ENCODE assay signal across 8 mouse cellular contexts in genomic region chr19:44899947-44900773, GRCm38 (mm10). TPM values are rescaled to one million over a fixed set of nuclear protein-coding genes. Genes with fewer than 3 reads are reported as not detected.
A peak's percentile ranks its signal among the peaks of the same experiment; 100 is the strongest.
DNase-seq lines count a peak whose midpoint lies in the region; ATAC-seq and TF ChIP-seq lines count a peak whose summit lies in the region.

No protein-coding gene starts in this region.

- H3K27me3 ChIP-seq in neural tube, embryonic 11.5 days (ENCODE audit: control insufficient read depth, insufficient read depth, low read length), result 0 out of 2 replicates have a peak, but pooled peaks cover 3% of the 10 kb centered on the region
- 0 out of 2 replicates have a peak, but pooled peaks cover 6% of the 10 kb centered on the region for H3K27me3 ChIP-seq in heart, postnatal 0 days (ENCODE audit: control insufficient read depth, insufficient read depth, low read length)
- H3K27me3 ChIP-seq in liver, embryonic 15.5 days, result peaks cover 25% of the 10 kb centered on the region
- H3K27me3 ChIP-seq in stomach, embryonic 16.5 days (ENCODE audit: control insufficient read depth, insufficient read depth, low read length), result no peaks in the 10 kb centered on the region

- no peak for TF ChIP-seq EP300 in heart, postnatal 0 days (IDR thresholded peaks at IDR 0.05; ENCODE audit: low read depth)

- H3K4me1 ChIP-seq in neural tube, embryonic 11.5 days (ENCODE audit: control insufficient read depth, insufficient read depth, low read length), result peaks cover 15% of the 10 kb centered on the region
- H3K4me1 ChIP-seq in heart, postnatal 0 days (ENCODE audit: control insufficient read depth, insufficient read depth), result peaks cover 34% of the 10 kb centered on the region
- H3K4me1 ChIP-seq in liver, embryonic 15.5 days (replicated peaks), result peaks cover 8% of the 10 kb centered on the region; the same call in 1 of the 2 replicates
- peaks cover 34% of the 10 kb centered on the region for H3K4me1 ChIP-seq in stomach, embryonic 16.5 days (ENCODE audit: control insufficient read depth, insufficient read depth, low read length)

- no peak for ATAC-seq in neural tube, embryonic 11.5 days (ENCODE audit: insufficient read depth, low FRiP score, low TSS enrichment)
- peak; percentile 46; the same call in 1 of the 2 replicates for ATAC-seq in heart, postnatal 0 days (ENCODE audit: insufficient read depth, low read depth)
- no peak for ATAC-seq in liver, embryonic 15.5 days (ENCODE audit: insufficient read depth)
- ATAC-seq in stomach, embryonic 16.5 days (ENCODE audit: insufficient read depth, low FRiP score), result peak; percentile 38

- 0 out of 2 replicates have a peak overlapping the region, but pooled peaks have one; percentile 2 for H3K4me2 ChIP-seq in neural tube, embryonic 11.5 days (ENCODE audit: low read depth)
- H3K4me2 ChIP-seq in heart, postnatal 0 days (ENCODE audit: low read depth, low read length), result no peak overlapping the region
- H3K4me2 ChIP-seq in liver, embryonic 15.5 days, result no peak overlapping the region
- H3K4me2 ChIP-seq in stomach, embryonic 16.5 days (ENCODE audit: low read depth, low read length), result no peak overlapping the region

- H3K4me3 ChIP-seq in neural tube, embryonic 11.5 days (ENCODE audit: low read depth, low read length), result no peak overlapping the region
- H3K4me3 ChIP-seq in heart, postnatal 0 days (ENCODE audit: low read depth, low read length), result no peak overlapping the region
- no peak overlapping the region for H3K4me3 ChIP-seq in liver, embryonic 15.5 days (replicated peaks)
- no peak overlapping the region for H3K4me3 ChIP-seq in stomach, embryonic 16.5 days (replicated peaks; ENCODE audit: low read length)

- no peaks in the 10 kb centered on the region for H3K9me3 ChIP-seq in neural tube, embryonic 11.5 days (ENCODE audit: control insufficient read depth, low read length)
- no peaks in the 10 kb centered on the region for H3K9me3 ChIP-seq in heart, postnatal 0 days (replicated peaks; ENCODE audit: control insufficient read depth, low read length)
- no peaks in the 10 kb centered on the region for H3K9me3 ChIP-seq in liver, embryonic 15.5 days (replicated peaks)
- H3K9me3 ChIP-seq in stomach, embryonic 16.5 days (replicated peaks; ENCODE audit: control insufficient read depth, low read length), result no peaks in the 10 kb centered on the region

- H3K36me3 ChIP-seq in neural tube, embryonic 11.5 days (ENCODE audit: control insufficient read depth, insufficient read depth, low read length), result no peaks in the 10 kb centered on the region
- H3K36me3 ChIP-seq in heart, postnatal 0 days (replicated peaks; ENCODE audit: control insufficient read depth, insufficient read depth, low read length), result no peaks in the 10 kb centered on the region
- H3K36me3 ChIP-seq in liver, embryonic 15.5 days (replicated peaks), result no peaks in the 10 kb centered on the region
- H3K36me3 ChIP-seq in stomach, embryonic 16.5 days (ENCODE audit: control insufficient read depth, insufficient read depth, low read length), result no peaks in the 10 kb centered on the region

- no peak for TF ChIP-seq CTCF in heart, postnatal 0 days (IDR thresholded peaks at IDR 0.05; ENCODE audit: low read depth)

- DNase-seq in neural tube, embryonic 11.5 days (ENCODE audit: low spot score), result no peak
- DNase-seq in neural tube, embryonic 10.5 days (ENCODE audit: extremely low spot score, low spot score), result no peak
- DNase-seq in heart, postnatal 0 days (ENCODE audit: low spot score), result peak; percentile 53
- DNase-seq in thymus, postnatal 36 days, result no peak
- no peak for DNase-seq in layer of hippocampus, adult 9-10 months (ENCODE audit: low spot score)
- no peak for DNase-seq in cerebellum, adult 9-11 months

- WGBS in neural tube, embryonic 11.5 days, result 42% methylated on average over 22 of the region's 22 CpGs
- WGBS in heart, postnatal 0 days, result 40% methylated on average over 22 of the region's 22 CpGs
- WGBS in liver, embryonic 15.5 days (ENCODE audit: insufficient replicate concordance), result 40% methylated on average over 22 of the region's 22 CpGs
- 32% methylated on average over 22 of the region's 22 CpGs for WGBS in stomach, embryonic 16.5 days

- peak overlapping the region; percentile 46; the same call in 1 of the 2 replicates for H3K27ac ChIP-seq in neural tube, embryonic 11.5 days (ENCODE audit: low read depth, low read length)
- H3K27ac ChIP-seq in heart, postnatal 0 days (ENCODE audit: low read depth), result peak overlapping the region; percentile 43
- H3K27ac ChIP-seq in liver, embryonic 15.5 days (replicated peaks), result 0 out of 2 replicates have a peak overlapping the region, but pooled peaks have one; percentile 24
- peak overlapping the region; percentile 75 for H3K27ac ChIP-seq in stomach, embryonic 16.5 days (ENCODE audit: low read length)

- 0 out of 2 replicates have a peak overlapping the region, but pooled peaks have one; percentile 7 for H3K9ac ChIP-seq in neural tube, embryonic 11.5 days (ENCODE audit: low read length)
- H3K9ac ChIP-seq in heart, postnatal 0 days (replicated peaks; ENCODE audit: low read depth, low read length), result no peak overlapping the region
- H3K9ac ChIP-seq in liver, embryonic 15.5 days, result no peak overlapping the region
- no peak overlapping the region for H3K9ac ChIP-seq in stomach, embryonic 16.5 days (ENCODE audit: low read length)

RNA-seq across cellular contexts. Expression of gene Slf2, which starts 30.8 kb away (rescaled TPM):
- polyA plus RNA-seq in neural tube, embryonic 11.5 days (2014; fragmentation: Nextera tagmentation; extraction: Ambion mirVana), result 46.4 and 53.6 TPM in 2 replicates
- total RNA-seq in heart, postnatal 0 days (2014; rRNA removed; ENCODE audit: low replicate concordance), result 19.3 and 30.6 TPM in 2 replicates
- 17.3 and 20.5 TPM in 2 replicates for polyA plus RNA-seq in heart, postnatal 0 days (2015; fragmentation: Nextera tagmentation; extraction: Ambion mirVana)
- polyA plus RNA-seq in liver, embryonic 15.5 days (2015; fragmentation: Nextera tagmentation; extraction: Ambion mirVana), result 10.9 and 11.2 TPM in 2 replicates
- polyA plus RNA-seq in stomach, embryonic 16.5 days (2015; fragmentation: Nextera tagmentation; extraction: Ambion mirVana), result 31.3 and 31.4 TPM in 2 replicates

Comparison
In these comparisons a context has a peak if more than half of its experiments do, and no peak if none do; other contexts are left out.
1. ATAC-seq: peak in heart, postnatal 0 days (single experiment) and stomach, embryonic 16.5 days (single experiment); none in neural tube, embryonic 11.5 days (single experiment) and liver, embryonic 15.5 days (single experiment).
2. H3K27ac ChIP-seq: peak in every context shown above with its lines; median percentile 75 in stomach, embryonic 16.5 days; 46 in neural tube, embryonic 11.5 days; 43 in heart, postnatal 0 days; 24 in liver, embryonic 15.5 days.